Mouse (Mus musculus) ES-E14 (cell line): ENCODE results near the gene Cys1.

ENCODE experiments used
- CHD2 ChIP-seq: IDR thresholded peaks from 2 replicates; pipeline ENCODE4 v1.6.1; 2014; ENCODE audit warnings: mild to moderate bottlenecking, low read depth, low read length, inconsistent platforms
- HCFC1 ChIP-seq: IDR thresholded peaks from 2 replicates; pipeline ENCODE4 v1.6.1; 2012; ENCODE audit warnings: low read length, inconsistent platforms, borderline replicate concordance; ENCODE audit not compliant: insufficient read depth
- ZC3H11A ChIP-seq: IDR thresholded peaks from 2 replicates; pipeline ENCODE4 v1.6.1; 2012; ENCODE audit warnings: low read depth, mild to moderate bottlenecking, inconsistent platforms, low read length, borderline replicate concordance
- ZNF384 ChIP-seq: IDR thresholded peaks from 2 replicates; pipeline ENCODE4 v1.6.1; 2012; ENCODE audit warnings: low read depth, low read length, inconsistent platforms

DNA sequence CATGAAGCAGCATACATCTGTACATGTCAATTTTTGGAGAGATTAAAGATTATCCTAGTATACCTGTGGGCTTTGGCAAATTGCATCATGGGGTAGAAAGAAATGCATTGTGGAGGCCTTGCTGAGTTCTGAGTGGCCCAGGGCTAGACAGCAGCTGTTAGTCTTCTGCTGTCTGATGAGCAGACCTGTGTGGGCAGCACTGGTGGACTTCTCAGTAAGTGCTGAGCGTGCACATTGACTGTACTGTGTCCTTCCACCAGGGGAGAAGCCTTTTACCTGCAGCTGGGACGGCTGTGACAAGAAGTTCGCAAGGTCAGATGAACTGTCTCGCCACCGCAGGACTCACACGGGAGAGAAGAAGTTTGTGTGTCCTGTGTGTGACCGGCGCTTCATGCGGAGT lies 21.7 kb downstream of the Cys1 start:
- TF ChIP-seq ZC3H11A (no peak), CHD2 (no peak), HCFC1 (no peak), ZNF384 (no peak)
